Mouse (Mus musculus) forelimb bud, embryonic 11.5 days (tissue): Measurements from ENCODE around the gene Brdt.
"Not testable (repeated sequence)": the region's sequence is repeated elsewhere in the genome, so short reads cannot be mapped to it uniquely, and the experiment has no call there.

Experiments
- DNase-seq: peaks from one replicate; pipeline ENCODE4 v3.0.0-alpha.2; 2012; ENCODE audit warnings: low read depth, low spot score

The Brdt gene

GRCm38 (mm10) chr5:107320703-107321102 lies 10.3 kb upstream of the Brdt start:
- DNase-seq: peak; percentile 42

GRCm38 (mm10) chr5:107340404-107340803 lies 9.4 kb downstream of the Brdt start:
- no peak for DNase-seq

GRCm38 (mm10) chr5:107342891-107343290 lies 11.9 kb downstream of the Brdt start:
- no peak for DNase-seq

GRCm38 (mm10) chr5:107346214-107346613 lies 15.3 kb downstream of the Brdt start:
- peak; percentile 51 for DNase-seq

GRCm38 (mm10) chr5:107352566-107352965 lies 21.6 kb downstream of the Brdt start:
- no peak for DNase-seq

GRCm38 (mm10) chr5:107353981-107354380 lies 23.0 kb downstream of the Brdt start:
- DNase-seq: no peak

- no peak for DNase-seq
Observed at GRCm38 (mm10) chr5:107355801-107356200, 24.8 kb downstream of the Brdt start.

- no peak for DNase-seq
Observed at GRCm38 (mm10) chr5:107357723-107358122, 26.8 kb downstream of the Brdt start.

- peak; percentile 80 for DNase-seq
Observed at GRCm38 (mm10) chr5:107359395-107360053, 28.6 kb downstream of the Brdt start.

GRCm38 (mm10) chr5:107360054-107360730 lies 29.2 kb downstream of the Brdt start:
- no peak for DNase-seq

- no peak for DNase-seq
Observed at GRCm38 (mm10) chr5:107370040-107370439, 39.1 kb downstream of the Brdt start.

GRCm38 (mm10) chr5:107371335-107371734 lies 40.4 kb downstream of the Brdt start:
- DNase-seq: no peak

- DNase-seq: no peak
Observed at GRCm38 (mm10) chr5:107373256-107373655, 42.3 kb downstream of the Brdt start.

- DNase-seq: not testable (repeated sequence)
Observed at GRCm38 (mm10) chr5:107386448-107386847, 55.5 kb downstream of the Brdt start.

GRCm38 (mm10) chr5:107387788-107388187 lies 56.8 kb downstream of the Brdt start:
- DNase-seq: no peak

GRCm38 (mm10) chr5:107389373-107389772 lies 58.4 kb downstream of the Brdt start:
- no peak for DNase-seq

GRCm38 (mm10) chr5:107394437-107394836 lies 63.5 kb downstream of the Brdt start:
- no peak for DNase-seq

GRCm38 (mm10) chr5:107402436-107402835 lies 71.5 kb downstream of the Brdt start, which contains the start of gene Ephx4:
Ephx4 (plus strand) TSS chr5:107402736.
- no peak for DNase-seq

- DNase-seq: no peak
Observed at GRCm38 (mm10) chr5:107403011-107403946, 72.3 kb downstream of the Brdt start.

GRCm38 (mm10) chr5:107403947-107404684 lies 73.2 kb downstream of the Brdt start:
- DNase-seq: no peak

GRCm38 (mm10) chr5:107405361-107405760 lies 74.4 kb downstream of the Brdt start:
- no peak for DNase-seq
